Mouse (Mus musculus) gastrocnemius, adult 2 months (tissue): Measurements from ENCODE around the gene Slc16a12. TPM values are rescaled to one million over a fixed set of nuclear protein-coding genes. Genes with fewer than 3 reads are reported as not detected.

Experiments
- DNase-seq: peaks from one replicate; pipeline ENCODE4 v3.0.0; 2022
- H3K27ac ChIP-seq: fragments of 200-600 bp; 2 replicates; pipeline ENCODE4 v1.8.1; 2022; ENCODE audit warnings: mild to moderate bottlenecking
- H3K4me3 ChIP-seq: fragments of 200-600 bp; 2 replicates; pipeline ENCODE4 v1.8.1; 2022; ENCODE audit warnings: mild to moderate bottlenecking, moderate library complexity
- CTCF ChIP-seq: fragments of 200-600 bp; IDR thresholded peaks from 2 replicates; pipeline ENCODE4 v1.8.1; 2022; ENCODE audit warnings: antibody characterized with exemption, mild to moderate bottlenecking, moderate library complexity
- intact Hi-C: fragments of 180-260 bp; cut with DNase I; formaldehyde crosslinking; loops from one replicate; pipeline ENCODE4 v1.15.1; 2025
- microRNA-seq: library from miRNA; unstranded; fragments of <30 nt; microRNA quantifications from one replicate; pipeline ENCODE4 v1.2.0, GENCODE M21; 2021
- total RNA-seq, 2 experiments: library from RNA; stranded (reverse); gene quantifications; 2 replicates each; pipeline ENCODE4 v1.2.3; 2021

The Slc16a12 gene
- total RNA-seq, 2 experiments from 2014 or later = 0.38 to 0.47 TPM

DNA sequence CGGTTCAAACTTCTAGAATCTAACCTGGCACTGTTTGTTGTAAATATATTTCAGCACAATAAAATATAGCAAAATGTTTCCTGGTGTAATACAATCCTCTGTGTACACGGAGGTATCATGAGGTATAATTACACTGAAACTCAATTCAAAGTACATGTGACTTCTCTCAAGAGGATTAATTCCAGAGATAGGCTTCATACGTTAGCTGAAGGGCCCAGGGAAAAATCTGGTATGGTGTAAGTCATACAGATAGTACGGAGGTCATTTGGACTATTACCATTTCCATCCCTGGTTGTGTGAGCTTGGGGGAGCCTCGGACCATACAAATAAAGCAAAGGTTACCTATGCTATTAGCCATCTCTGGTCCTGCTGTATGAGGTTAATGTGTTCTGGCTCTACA lies 104.5 kb downstream of the Slc16a12 start:
- no peak overlapping the region for H3K27ac ChIP-seq
- no peak overlapping the region for H3K4me3 ChIP-seq
- TF ChIP-seq CTCF = no peak
- intact Hi-C loops = no loop called here
- no peak for DNase-seq

- TF ChIP-seq CTCF = no peak
- intact Hi-C loops = no loop called here
- no peak for DNase-seq
- Histone ChIP-seq H3K27ac (peak within 1 kb of the TSS; percentile 66), H3K4me3 (peak within 1 kb of the TSS; percentile 67)
Measured at GRCm38 (mm10) chr19:34640623-34641022, 106.5 kb downstream of the Slc16a12 start, which contains the start of the genes Ifit1bl2 and Ifit1. TSS of gene Ifit1bl2 (minus strand) at chr19:34640743. TSS of gene Ifit1 (plus strand) at chr19:34640871.

- intact Hi-C loops = loop anchor here (2.0 to 5.0 kb wide), 3 partner anchors 88 to 395 kb away; no protein-coding TSS in a partner anchor
- peak; percentile 55 for DNase-seq
- H3K4me3 ChIP-seq = no peak overlapping the region
- H3K27ac ChIP-seq = no peak overlapping the region
- TF ChIP-seq CTCF = peak; percentile 83
Measured at GRCm38 (mm10) chr19:34636933-34637557, 110.0 kb downstream of the Slc16a12 start.

GRCm38 (mm10) chr19:34633484-34633883 lies 113.6 kb downstream of the Slc16a12 start:
- DNase-seq = no peak
- Histone ChIP-seq H3K27ac (no peak overlapping the region), H3K4me3 (no peak overlapping the region)
- intact Hi-C loops = no loop called here
- TF ChIP-seq CTCF = no peak

DNA sequence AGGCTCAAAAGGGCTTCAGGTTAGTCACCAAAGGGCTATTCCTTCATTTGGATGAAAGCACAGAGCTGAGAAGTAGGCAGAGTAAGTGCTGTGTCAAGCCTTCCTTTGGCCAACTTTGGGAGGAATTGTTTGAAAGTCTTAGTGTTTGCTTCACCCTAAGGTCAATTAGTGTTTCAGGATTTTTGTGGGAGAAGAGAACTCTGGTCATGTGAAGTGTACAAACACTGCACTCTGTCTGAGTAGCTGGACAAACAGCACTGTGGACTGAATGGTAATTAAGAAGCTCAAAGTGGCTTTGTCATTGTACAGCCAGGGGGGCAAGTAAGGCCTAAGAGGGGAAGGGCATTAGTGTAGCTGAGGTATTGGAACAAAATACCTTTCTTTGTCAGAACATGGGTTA lies 115.6 kb downstream of the Slc16a12 start:
- TF ChIP-seq CTCF = no peak
- no peak overlapping the region for H3K27ac ChIP-seq
- no peak for DNase-seq
- no peak overlapping the region for H3K4me3 ChIP-seq
- intact Hi-C loops = no loop called here

DNA sequence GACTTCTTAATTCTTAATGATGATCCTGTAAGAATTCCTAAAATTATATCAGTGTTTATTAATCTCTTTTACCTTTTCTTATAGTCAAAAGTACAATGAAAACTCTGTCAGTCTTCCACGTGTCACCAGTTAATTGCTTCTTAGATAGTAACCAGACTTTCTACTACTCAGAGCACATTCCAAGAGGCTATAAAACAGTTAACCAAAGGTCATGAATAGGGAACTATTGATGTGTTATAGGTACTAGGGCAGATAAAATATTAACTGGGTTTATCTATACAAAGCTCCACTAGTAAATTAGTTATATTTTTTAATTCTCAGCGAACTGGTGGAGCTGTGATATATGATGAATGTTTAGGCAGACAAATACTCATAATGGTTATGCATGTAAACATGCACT lies 119.6 kb downstream of the Slc16a12 start:
- DNase-seq = no peak
- Histone ChIP-seq H3K27ac (no peak overlapping the region), H3K4me3 (no peak overlapping the region)
- intact Hi-C loops = no loop called here
- TF ChIP-seq CTCF = no peak

DNA sequence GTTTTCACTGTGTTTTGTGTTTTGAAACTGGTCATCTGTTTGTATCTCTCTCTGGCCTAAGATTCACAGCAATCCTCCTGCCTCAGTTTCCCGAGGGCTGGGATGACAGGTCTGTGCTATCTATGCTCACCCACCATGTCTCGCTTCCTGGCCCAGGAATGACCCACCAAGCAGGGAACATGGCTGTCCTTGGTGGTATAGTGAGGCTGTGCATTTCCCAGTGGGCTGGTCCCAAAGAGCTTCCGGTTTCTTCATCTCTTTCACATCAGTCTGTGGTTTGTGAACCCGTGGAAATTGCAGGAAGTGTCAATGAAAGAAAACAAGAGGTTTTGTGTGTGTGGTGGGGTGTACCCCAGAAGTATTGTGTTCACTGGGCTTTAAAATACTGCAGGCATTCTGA lies 122.4 kb downstream of the Slc16a12 start:
- no peak for TF ChIP-seq CTCF
- H3K27ac ChIP-seq = no peak overlapping the region
- no peak overlapping the region for H3K4me3 ChIP-seq
- intact Hi-C loops = no loop called here
- no peak for DNase-seq

DNA sequence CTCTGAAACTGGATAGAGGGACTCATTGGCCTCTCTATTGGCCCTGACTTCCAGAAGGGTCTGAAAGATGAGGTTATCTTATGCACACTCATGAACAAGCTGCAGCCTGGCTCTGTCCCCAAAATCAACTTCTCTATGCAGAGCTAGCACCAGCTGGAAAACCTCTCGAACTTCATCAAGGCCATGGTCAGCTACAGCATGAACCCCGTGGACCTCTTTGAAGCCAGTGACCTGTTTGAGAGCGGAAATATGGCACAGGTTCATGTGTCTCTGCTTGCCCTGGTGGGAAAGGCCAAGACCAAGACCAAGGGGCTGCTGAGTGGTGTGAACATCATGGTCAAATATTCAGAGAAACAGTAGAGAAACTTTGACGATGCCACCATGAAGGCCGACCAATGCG lies 123.3 kb downstream of the Slc16a12 start:
- H3K4me3 ChIP-seq = no peak overlapping the region
- TF ChIP-seq CTCF = no peak
- intact Hi-C loops = no loop called here
- DNase-seq = no peak
- H3K27ac ChIP-seq = no peak overlapping the region

GRCm38 (mm10) chr19:34620871-34621270 lies 126.2 kb downstream of the Slc16a12 start:
- intact Hi-C loops = no loop called here
- no peak for TF ChIP-seq CTCF
- H3K27ac ChIP-seq = no peak overlapping the region
- no peak for DNase-seq
- H3K4me3 ChIP-seq = no peak overlapping the region

Small RNA genes lying within 50 kb of the gene (microRNA-seq; reads per million reads assigned to microRNA genes)
- not detected for gene Gm27476

Other genes starting within 250 kb of the Slc16a12 start
- 1 to 10 TPM; 5.1 to 7.9 TPM for gene Lipa, start 219.8 kb downstream of the Slc16a12 start, total RNA-seq
- 1 to 10 TPM in 1 of 2 experiments, under 1 TPM in 1; 0.99 to 1.3 TPM for gene Ifit2, start 196.6 kb downstream of the Slc16a12 start, total RNA-seq
- under 1 TPM; 0.64 to 0.86 TPM for gene Ifit3, start 163.8 kb downstream of the Slc16a12 start, total RNA-seq
- not detected for gene Ifit1bl1, start 145.3 kb downstream of the Slc16a12 start, total RNA-seq
- under 1 TPM; 0.56 to 0.95 TPM for gene Ifit3b, start 139.3 kb downstream of the Slc16a12 start, total RNA-seq
- under 1 TPM in 1 of 2 experiments, not detected in 1; 0.11 TPM for gene Ifit1bl2, start 106.5 kb downstream of the Slc16a12 start, total RNA-seq
- under 1 TPM; 0.33 to 0.47 TPM for gene Ifit1, start 106.4 kb downstream of the Slc16a12 start, total RNA-seq
- 10 to 100 TPM; 10.7 to 26.0 TPM for gene Pank1, start 132.2 kb upstream of the Slc16a12 start, total RNA-seq
- under 1 TPM; 0.11 to 0.38 TPM for gene Kif20b, start 175.1 kb upstream of the Slc16a12 start, total RNA-seq